Mouse (Mus musculus): ENCODE results near the gene Olfr9.

GRCm38 (mm10) chr10:128965871-128966270, 23.4 kb upstream of the Olfr9 start:
- TF ChIP-seq TAL1 (IDR thresholded peaks at IDR 0.05; ENCODE audit: low read length) (no peak), GATA1 (IDR thresholded peaks at IDR 0.05; ENCODE audit: low read length) (no peak)
